Mouse (Mus musculus) E14TG2a.4 (cell line): ENCODE results near the gene Irgm2.
"Not testable (repeated sequence)": the region's sequence is repeated elsewhere in the genome, so short reads cannot be mapped to it uniquely, and the experiment has no call there.

Experiments used
- CTCF ChIP-seq: conservative IDR thresholded peaks from 2 replicates; pipeline ENCODE4 v1.5.1; 2014; ENCODE audit warnings: low read length
- NANOG ChIP-seq: IDR thresholded peaks from 2 replicates; pipeline ENCODE4 v1.6.1; 2014; ENCODE audit warnings: borderline replicate concordance, low read length, mixed read lengths
- POU5F1 ChIP-seq: IDR thresholded peaks from 2 replicates; pipeline ENCODE4 v1.6.1; 2014; ENCODE audit warnings: low read length, borderline replicate concordance

GRCm38 (mm10) chr11:58228021-58228420, 28.6 kb downstream of the Irgm2 start:
- not testable (repeated sequence) for TF ChIP-seq CTCF, NANOG, POU5F1
